Mouse (Mus musculus): ENCODE measurements around the gene Olfr698.
"Not testable (repeated sequence)": the region's sequence is repeated elsewhere in the genome, so short reads cannot be mapped to it uniquely, and the experiment has no call there.

The Olfr698 gene

GRCm38 (mm10) chr7:106755297-106755696 is at the start of gene Olfr698:
TSS of gene Olfr698 (minus strand) at chr7:106755397.
- no peak for DNase-seq

- no peak for DNase-seq
These were observed 37.9 kb upstream of the Olfr698 start, which contains the start of gene Olfr699 for GRCm38 (mm10) chr7:106793098-106793497. TSS of gene Olfr699 (minus strand) at chr7:106793198.

GRCm38 (mm10) chr7:106788330-106788729 is 33.1 kb upstream of the Olfr698 start:
- no peak for DNase-seq

GRCm38 (mm10) chr7:106761008-106761407 is 5.8 kb upstream of the Olfr698 start:
- not testable (repeated sequence) for DNase-seq

GRCm38 (mm10) chr7:106758800-106759199 is 3.6 kb upstream of the Olfr698 start:
- DNase-seq: no peak

- DNase-seq: no peak
These were observed 9.4 kb downstream of the Olfr698 start for GRCm38 (mm10) chr7:106745811-106746210.

GRCm38 (mm10) chr7:106742343-106742742 is 12.9 kb downstream of the Olfr698 start, which contains the start of gene Olfr697:
TSS of gene Olfr697 (minus strand) at chr7:106742443.
- DNase-seq: no peak

GRCm38 (mm10) chr7:106737028-106737427 is 18.2 kb downstream of the Olfr698 start:
- DNase-seq: no peak

GRCm38 (mm10) chr7:106733717-106734116 is 21.5 kb downstream of the Olfr698 start:
- DNase-seq: no peak

GRCm38 (mm10) chr7:106725654-106726053 is 29.5 kb downstream of the Olfr698 start:
- DNase-seq: not testable (repeated sequence)

- no peak for DNase-seq
These were observed 38.9 kb downstream of the Olfr698 start, which contains the start of gene Olfr695 for GRCm38 (mm10) chr7:106716296-106716695. TSS of gene Olfr695 (minus strand) at chr7:106716396.

GRCm38 (mm10) chr7:106711463-106711862 is 43.7 kb downstream of the Olfr698 start:
- no peak for DNase-seq

GRCm38 (mm10) chr7:106707705-106708104 is 47.5 kb downstream of the Olfr698 start:
- not testable (repeated sequence) for DNase-seq

Measured in kidney, postnatal 36 days (tissue).